In the genomic region with DNA sequence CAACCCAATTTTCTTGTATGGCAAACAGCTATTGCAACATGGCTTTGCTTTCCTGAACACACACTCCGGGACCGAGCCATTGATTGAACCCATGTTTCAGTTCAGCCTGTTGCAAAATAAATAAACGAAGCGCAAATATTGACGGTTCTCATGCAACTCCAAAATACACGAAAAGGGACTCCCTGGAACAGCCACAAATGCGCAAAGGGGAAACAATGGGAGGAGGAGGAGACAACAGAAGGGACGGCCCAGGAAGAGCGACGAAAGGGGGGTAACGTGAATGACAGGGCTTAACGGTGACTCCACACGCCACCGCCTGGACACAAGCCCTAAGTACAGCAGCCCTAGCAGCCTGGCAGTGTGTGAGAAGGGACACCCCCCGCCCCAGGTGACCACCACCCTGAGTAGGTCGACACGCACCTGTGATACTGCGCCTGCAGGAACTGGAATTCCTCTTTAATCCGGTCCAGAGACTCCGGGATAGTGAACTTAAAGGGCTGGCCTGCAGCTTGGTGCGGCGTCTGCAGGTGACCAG, we compare ENCODE assay signal across 8 mouse cellular contexts. TPM values are rescaled to one million over a fixed set of nuclear protein-coding genes. Genes with fewer than 3 reads are reported as not detected.
DNase-seq lines count a peak whose midpoint lies in the region; ATAC-seq and TF ChIP-seq lines count a peak whose summit lies in the region.

No protein-coding gene starts in this region.

- ATAC-seq in Patski = peak; percentile 40
- ATAC-seq in hindbrain, embryonic 15.5 days (ENCODE audit: low FRiP score, low read depth) = peak; percentile 38

- peaks cover 43% of the 10 kb centered on the region for H3K4me1 ChIP-seq in hindbrain, embryonic 15.5 days (replicated peaks)

- 0% methylated on average over 22 of the region's 22 CpGs for whole genome bisulfite sequencing in hindbrain, embryonic 15.5 days

- no peak for DNase-seq in Patski (ENCODE audit: low read depth, low spot score)
- DNase-seq in cerebellum, postnatal 10 days = peak; percentile 86 to 89
- DNase-seq in frontal cortex, postnatal 36 days (ENCODE audit: low spot score in 2 of 2) = peak; percentile 76 to 86
- DNase-seq in left cerebral cortex, adult 11 months (ENCODE audit: low spot score) = peak; percentile 79
- DNase-seq in lung, postnatal 36 days = peak; percentile 95
- peak; percentile 93 for DNase-seq in retina, postnatal 1 day
- DNase-seq in thymus, postnatal 4 days = peak; percentile 73

- POLR2A ChIA-PET in Patski (lab: Charles Lee) = interaction anchor here (1.4 kb wide), 1 partner anchor 38 kb away, joined by 4 read pairs; no protein-coding TSS in a partner anchor

- peak overlapping the region; percentile 88 for H3K9ac ChIP-seq in hindbrain, embryonic 15.5 days

- TF ChIP-seq CTCF in Patski (IDR thresholded peaks at IDR 0.05) = no peak

- in situ Hi-C loops in Patski (cut with MboI; ENCODE audit: low pct_unique_long_range_greater_than_20kb) = loop anchor here (10.0 kb wide), 1 partner anchor 94 kb away; no protein-coding TSS in a partner anchor

- H3K9me3 ChIP-seq in hindbrain, embryonic 15.5 days = no peaks in the 10 kb centered on the region

- H3K4me2 ChIP-seq in hindbrain, embryonic 15.5 days = peak overlapping the region; percentile 73

- peaks cover 5% of the 10 kb centered on the region for H3K27me3 ChIP-seq in Patski
- no peaks in the 10 kb centered on the region for H3K27me3 ChIP-seq in hindbrain, embryonic 15.5 days

- H3K27ac ChIP-seq in hindbrain, embryonic 15.5 days (replicated peaks) = peak overlapping the region; percentile 94

- peak overlapping the region; percentile 85 for H3K4me3 ChIP-seq in hindbrain, embryonic 15.5 days

- no peaks in the 10 kb centered on the region; the same call in 1 of the 2 replicates for H3K36me3 ChIP-seq in hindbrain, embryonic 15.5 days

- CTCF ChIA-PET in Patski (lab: Charles Lee) = interaction anchor here (1.0 to 1.2 kb wide), 2 partner anchors 14 to 77 kb away, joined by 3 read pairs; no protein-coding TSS in a partner anchor

RNA-seq across cellular contexts. Expression of gene Tle1, which starts 1.8 kb away (rescaled TPM):
- 8.4 TPM for polyA plus RNA-seq in Patski (2021)
- 39.0 and 43.1 TPM in 2 replicates for polyA plus RNA-seq in hindbrain, embryonic 15.5 days (2015; fragmentation: Nextera tagmentation; extraction: Ambion mirVana)
